23 mouse cellular contexts compared by ENCODE assay signal in genomic region chr3:129917424-129917823, GRCm38 (mm10). TPM values are rescaled to one million over a fixed set of nuclear protein-coding genes. Genes with fewer than 3 reads are reported as not detected.
"Had no signal": no experiment of that assay in that cellular context is flagged by ENCODE, and none has a peak within 500 bp of the region (broad histone marks: within the 10 kb centered on the region; RNA-seq: fewer than 3 reads in every experiment).

No protein-coding gene starts in this region.

- H3K27ac ChIP-seq: kidney, postnatal 0 days; layer of hippocampus, adult 2 months; limb, embryonic 10.5 days; limb, embryonic 13.5 days; liver, embryonic 12.5 days; liver, embryonic 15.5 days; lung, embryonic 15.5 days; stomach, postnatal 0 days had no signal

- H3K9ac ChIP-seq: limb, embryonic 13.5 days; liver, embryonic 12.5 days; liver, embryonic 15.5 days; lung, embryonic 15.5 days had no signal

- H3K4me3 ChIP-seq: layer of hippocampus, adult 2 months; limb, embryonic 10.5 days; limb, embryonic 13.5 days; liver, embryonic 12.5 days; liver, embryonic 15.5 days; lung, embryonic 15.5 days had no signal

- H3K9me3 ChIP-seq: limb, embryonic 10.5 days; limb, embryonic 13.5 days; liver, embryonic 12.5 days; liver, embryonic 15.5 days; lung, embryonic 15.5 days had no signal

- H3K4me1 ChIP-seq: limb, embryonic 10.5 days; limb, embryonic 13.5 days; liver, embryonic 12.5 days; liver, embryonic 15.5 days; lung, embryonic 15.5 days had no signal

- H3K27me3 ChIP-seq: limb, embryonic 13.5 days; liver, embryonic 12.5 days; liver, embryonic 15.5 days; lung, embryonic 15.5 days had no signal

- H3K4me2 ChIP-seq: limb, embryonic 13.5 days; liver, embryonic 12.5 days; liver, embryonic 15.5 days; lung, embryonic 15.5 days; midbrain, embryonic 11.5 days had no signal

- ATAC-seq: liver, embryonic 12.5 days had no signal

- DNase-seq: kidney, postnatal 25 days; layer of hippocampus, adult 9-11 months; liver; lung, adult 18-20 months; lung, postnatal 10 days; lung, postnatal 36 days; midbrain, embryonic 14.5 days; right cerebral cortex, adult 18-20 months; right cerebral cortex, postnatal 14 days; right cerebral cortex, postnatal 4 days; thymus, adult 2 months; thymus, postnatal 14 days; thymus, postnatal 4 days had no signal

RNA-seq across cellular contexts. Expression of gene Mcub, which starts 52.6 kb away (rescaled TPM):
- total RNA-seq: megakaryocyte-erythroid progenitor cell, adult 5-6 weeks had no signal
